Mouse (Mus musculus): ENCODE data around the gene Capn5.
"Not testable (repeated sequence)": the region's sequence is repeated elsewhere in the genome, so short reads cannot be mapped to it uniquely, and the experiment has no call there.

The Capn5 gene

DNA sequence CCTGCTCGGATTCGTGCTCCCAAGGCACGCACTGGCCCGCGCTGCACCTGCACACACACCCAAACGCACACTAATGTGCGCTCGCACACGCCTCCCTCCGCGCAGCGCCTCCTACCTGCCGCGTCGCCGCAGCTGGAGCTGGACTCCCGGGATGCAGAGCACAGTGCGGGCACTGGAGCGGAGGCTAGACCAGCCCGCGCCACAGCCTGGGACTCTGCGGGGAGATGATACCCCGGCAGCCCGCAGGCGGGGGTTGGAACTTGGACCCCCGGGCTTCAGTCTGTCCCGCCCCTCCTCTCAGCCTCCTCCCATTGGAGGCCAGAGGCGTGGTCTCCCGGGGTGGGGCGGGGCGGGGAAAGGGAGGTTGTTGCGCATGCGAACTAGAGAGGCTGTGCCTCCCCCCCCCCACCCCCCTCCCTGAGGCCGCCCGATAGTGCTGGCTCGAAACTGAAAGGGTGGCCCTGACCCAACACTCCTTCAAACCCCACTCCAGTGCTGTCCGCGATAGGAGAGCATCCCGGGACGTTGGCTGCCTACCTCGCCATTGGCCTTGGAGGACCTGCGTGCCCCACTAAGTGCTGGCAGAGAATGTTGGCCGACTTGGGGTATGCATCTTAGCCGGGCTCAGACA lies at the start of gene Capn5:
Gene Capn5, minus strand, starts transcription at position 346 of the 631 bp plus-strand sequence.
- ChIA-PET POLR2A (interaction anchor here (0.7 to 4.6 kb wide), 10 partner anchors 10 to 1356 kb away, joined by 3 to 25 read pairs (median 8); partner anchors contain the start of gene Tsku (in 1 of the 4)), CTCF (interaction anchor here (0.6 to 2.0 kb wide), 13 partner anchors 11 to 323 kb away, joined by 3 to 11 read pairs (median 4); no protein-coding TSS in a partner anchor)

DNA sequence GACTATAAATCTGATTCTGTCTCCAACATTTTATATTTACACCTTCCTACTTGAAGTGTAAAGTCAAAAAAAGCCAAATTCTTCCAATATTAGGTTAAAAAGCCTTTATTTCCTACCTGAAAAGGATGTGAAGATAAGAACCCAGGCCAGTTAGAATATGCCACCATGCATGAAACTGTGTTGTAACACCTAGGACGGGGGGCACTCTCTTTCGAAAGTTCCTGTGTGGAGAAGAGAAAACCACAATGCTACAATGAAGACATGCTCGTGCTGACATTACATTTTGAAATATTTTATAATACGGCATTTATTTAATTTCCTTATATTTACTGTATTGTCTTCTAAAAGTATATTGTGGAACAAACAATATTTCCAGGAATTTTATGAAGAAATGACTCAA lies 45.7 kb upstream of the Capn5 start:
- CTCF ChIA-PET, result no interaction called here
- POLR2A ChIA-PET, result no interaction called here

DNA sequence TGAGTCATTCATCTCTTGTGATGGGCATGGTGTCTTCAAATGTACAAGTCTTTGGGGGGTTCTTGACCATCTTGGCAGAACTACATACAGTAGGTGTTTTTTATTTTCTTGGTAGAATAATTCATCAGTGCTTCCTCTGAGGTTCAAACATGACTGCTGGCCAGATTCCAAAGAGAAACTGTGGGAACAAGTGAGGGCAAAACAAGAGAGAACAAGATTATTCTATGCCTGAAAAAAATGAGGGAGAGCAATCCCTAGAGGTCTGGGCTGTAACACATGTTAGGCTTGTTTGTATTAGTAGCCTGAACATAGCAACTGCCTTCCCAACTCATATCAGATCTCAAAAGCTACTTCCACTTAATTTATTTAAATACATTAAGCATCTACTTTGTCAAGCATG lies 38.6 kb upstream of the Capn5 start:
- ChIA-PET CTCF (no interaction called here), POLR2A (no interaction called here)

DNA sequence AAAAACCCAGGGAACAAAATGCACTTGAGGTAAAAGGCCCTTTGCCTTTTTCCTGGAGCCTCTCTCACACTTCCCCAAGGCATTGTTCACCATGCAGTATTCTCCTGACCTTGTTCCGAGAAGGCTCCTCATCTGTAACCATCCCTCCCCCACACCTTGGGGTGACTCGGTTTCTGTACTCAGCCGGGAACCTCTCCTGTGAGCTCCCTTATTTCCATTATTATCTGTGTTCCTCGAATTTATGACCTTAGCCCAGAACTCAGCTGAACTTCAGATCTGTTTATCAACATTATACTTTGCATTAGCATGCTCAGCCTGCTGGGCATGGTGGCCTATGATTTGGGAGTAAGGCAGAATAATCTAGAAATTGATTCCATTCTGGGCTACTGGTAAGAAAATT lies 24.9 kb upstream of the Capn5 start:
- POLR2A ChIA-PET, result no interaction called here
- CTCF ChIA-PET, result no interaction called here

DNA sequence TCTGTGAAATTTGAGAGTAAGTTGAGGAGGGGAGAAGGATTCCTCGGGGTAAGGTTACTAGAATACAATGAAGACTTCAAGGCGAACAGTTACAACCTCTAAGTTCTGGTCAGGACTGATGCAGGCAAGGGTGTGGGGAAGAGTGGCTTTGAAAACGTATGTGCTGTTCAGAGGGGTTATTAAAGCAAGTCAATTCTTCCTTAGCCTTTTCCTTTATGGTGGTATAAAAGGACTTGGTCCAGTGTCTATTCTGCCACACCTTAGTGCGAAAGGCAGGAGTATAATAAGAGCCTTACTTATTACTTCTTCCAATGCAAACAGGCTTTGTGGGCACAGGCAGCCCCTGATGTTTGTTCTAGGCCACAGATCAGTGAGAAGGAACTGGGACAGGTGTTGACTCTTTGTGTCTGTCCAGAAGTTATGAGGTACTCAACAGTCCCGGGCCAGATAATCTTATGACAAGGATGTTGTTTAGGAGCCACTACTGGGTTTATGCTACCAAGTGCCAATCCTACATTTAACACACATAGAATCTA lies 23.5 kb upstream of the Capn5 start:
- ChIA-PET POLR2A (no interaction called here), CTCF (interaction anchor here in 1 of 4 experiments (0.6 kb wide), 1 partner anchor 1028 kb away, joined by 3 read pairs; no protein-coding TSS in a partner anchor)

DNA sequence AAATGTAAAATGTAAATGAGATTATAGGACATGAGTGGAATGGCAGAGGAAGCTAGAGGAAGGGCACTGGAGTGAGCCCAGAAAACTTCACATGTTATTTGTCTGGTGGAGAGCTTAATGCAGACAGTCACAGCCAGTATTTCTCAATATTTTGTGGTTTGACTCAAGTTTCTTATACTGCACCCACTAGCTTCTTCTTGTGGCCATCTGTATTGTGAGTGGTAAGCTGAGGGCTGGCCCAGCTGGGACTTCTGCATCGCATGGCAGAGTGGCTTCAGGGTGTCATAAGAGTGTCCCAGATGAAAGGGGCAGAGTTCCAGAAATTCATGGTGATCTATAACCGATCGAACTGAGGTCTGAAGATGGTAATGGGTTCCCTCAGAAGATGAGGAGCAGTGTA lies 22.3 kb upstream of the Capn5 start:
- POLR2A ChIA-PET, result interaction anchor here in 1 of 4 experiments (0.6 to 1.2 kb wide), 3 partner anchors 12 to 161 kb away, joined by 3 read pairs; no protein-coding TSS in a partner anchor
- CTCF ChIA-PET, result interaction anchor here in 2 of 4 experiments (0.5 to 0.7 kb wide), 2 partner anchors 75 to 142 kb away, joined by 3 to 5 read pairs; no protein-coding TSS in a partner anchor

DNA sequence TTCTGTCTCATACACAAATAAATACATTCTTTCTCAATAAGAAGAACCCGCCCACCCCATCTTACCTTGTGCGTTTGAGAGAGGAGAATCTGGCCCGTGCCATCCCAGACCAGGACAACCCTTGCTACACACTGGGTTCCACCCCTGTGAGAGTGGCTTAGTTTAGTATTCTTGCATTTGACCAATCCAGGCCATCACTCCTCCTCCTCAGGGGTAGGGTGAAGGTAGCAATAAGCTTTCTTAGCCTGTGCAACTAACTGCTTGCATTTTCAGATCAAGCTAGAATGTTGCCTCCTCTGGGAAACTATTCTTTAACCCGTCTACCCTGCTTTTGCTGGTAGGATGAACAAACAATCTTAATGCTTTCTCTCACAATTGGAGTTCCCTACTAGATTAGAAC lies 21.3 kb upstream of the Capn5 start, which contains the start of gene B3gnt6:
Gene B3gnt6, minus strand, starts transcription at position 101 of the 400 bp plus-strand sequence.
- POLR2A ChIA-PET, result interaction anchor here in 1 of 4 experiments (1.2 kb wide), 1 partner anchor 13 kb away, joined by 3 read pairs; no protein-coding TSS in a partner anchor
- CTCF ChIA-PET, result interaction anchor here in 1 of 4 experiments (0.6 kb wide), 1 partner anchor 22 kb away, joined by 5 read pairs; no protein-coding TSS in a partner anchor

DNA sequence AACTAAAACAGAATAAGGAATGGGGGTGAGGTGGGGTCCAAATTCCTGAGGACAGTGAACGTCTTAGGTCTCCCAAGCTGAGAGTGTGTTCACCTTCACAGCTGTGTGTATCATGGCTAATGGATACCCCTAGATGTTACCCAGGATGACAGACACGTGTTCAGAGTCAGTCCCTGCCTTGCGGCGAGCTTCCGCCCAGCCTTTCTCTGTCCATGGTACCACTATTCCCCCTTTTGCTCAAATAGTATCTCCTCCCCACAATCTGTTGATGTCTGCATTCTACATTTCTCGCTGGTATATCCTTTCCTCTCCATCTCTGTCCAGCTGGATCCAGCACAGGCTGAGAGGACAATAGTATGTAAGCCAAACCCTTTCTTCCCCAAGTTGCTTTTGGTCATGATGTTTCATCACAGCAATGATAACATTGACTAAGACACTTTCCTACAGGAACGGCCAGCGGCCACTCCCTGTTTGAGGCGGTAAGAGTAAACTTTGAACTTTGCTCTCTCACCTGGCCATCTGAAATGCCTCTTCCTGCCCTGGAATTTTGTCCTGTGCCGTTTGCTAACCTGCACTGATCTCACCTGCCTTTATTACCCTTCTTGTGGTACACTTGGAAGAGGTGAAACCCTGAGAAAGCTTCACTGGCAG lies 17.2 kb upstream of the Capn5 start:
- CTCF ChIA-PET, result interaction anchor here in 3 of 4 experiments (0.6 to 1.5 kb wide), 6 partner anchors 18 to 153 kb away, joined by 3 to 6 read pairs (median 4); no protein-coding TSS in a partner anchor
- POLR2A ChIA-PET, result interaction anchor here in 2 of 4 experiments (1.6 to 2.3 kb wide), 2 partner anchors 31 to 114 kb away, joined by 3 to 5 read pairs; no protein-coding TSS in a partner anchor

DNA sequence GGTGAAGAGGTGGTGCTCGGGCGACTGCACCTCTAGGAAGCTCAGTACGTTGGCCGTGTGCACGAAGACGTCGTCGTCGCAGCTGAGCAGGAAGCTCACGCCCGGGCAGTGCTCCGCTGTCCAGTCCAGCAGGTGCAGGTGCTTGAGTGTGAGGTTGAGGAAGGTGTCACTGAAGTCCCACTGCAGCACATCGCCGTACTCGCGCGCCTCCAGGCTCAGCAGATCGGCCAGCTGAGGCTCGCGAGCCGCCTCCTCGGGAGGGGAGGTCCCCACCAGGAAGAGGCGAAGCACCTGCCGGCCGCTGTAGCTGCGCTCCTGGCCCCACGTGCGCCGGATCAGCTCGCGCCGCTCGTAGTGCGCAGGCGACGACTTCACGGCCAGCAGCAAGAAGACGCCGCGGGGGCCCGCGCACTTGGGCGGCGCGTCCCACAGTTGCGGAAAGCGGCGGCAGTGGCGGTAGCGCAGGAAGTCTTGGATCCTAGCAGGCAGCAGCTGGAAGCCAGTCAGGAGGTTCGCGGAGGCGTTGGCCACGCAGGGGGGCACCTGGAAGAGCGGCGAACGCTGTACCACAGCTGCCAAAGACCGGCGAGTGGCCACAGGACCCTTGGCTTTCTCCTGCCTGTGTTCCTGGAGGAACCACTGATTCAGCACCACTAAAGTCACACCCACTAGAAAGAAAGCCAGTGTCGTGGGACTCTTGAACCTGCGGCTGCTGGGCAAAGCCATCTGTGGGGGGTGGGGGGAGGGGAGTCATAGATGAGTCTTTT lies 16.1 kb upstream of the Capn5 start:
- POLR2A ChIA-PET, result interaction anchor here in 2 of 4 experiments (0.7 to 2.3 kb wide), 9 partner anchors 13 to 167 kb away, joined by 3 to 11 read pairs (median 4); partner anchors contain the start of gene Tsku (in 1 of the 2)
- CTCF ChIA-PET, result interaction anchor here (0.6 to 2.4 kb wide), 13 partner anchors 17 to 359 kb away, joined by 3 to 23 read pairs (median 5); no protein-coding TSS in a partner anchor

DNA sequence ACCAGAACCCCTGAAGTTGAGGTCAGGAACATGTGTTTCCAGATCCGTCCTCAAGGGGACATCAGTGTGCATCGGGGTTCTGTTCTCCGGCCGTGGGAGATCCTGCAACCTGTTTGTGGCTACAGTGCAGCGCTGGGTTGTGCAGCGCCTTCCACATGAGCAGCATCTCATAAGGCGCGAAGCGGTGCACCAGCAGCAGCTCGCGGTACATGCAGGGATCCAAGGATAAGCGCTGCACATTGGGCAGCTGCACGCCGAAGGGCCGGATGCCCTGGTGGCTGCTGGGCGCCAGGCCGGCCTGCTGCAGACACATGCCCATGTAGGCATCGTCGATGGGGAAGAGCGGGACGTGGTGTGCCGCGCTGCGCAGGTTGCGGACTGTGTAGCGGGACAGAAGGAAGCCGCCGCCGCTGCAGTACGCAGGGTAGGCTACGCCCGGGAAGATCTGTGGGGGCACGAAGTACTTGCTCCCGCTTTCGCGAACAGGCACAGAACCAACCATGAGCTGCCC lies 15.5 kb upstream of the Capn5 start:
- ChIA-PET CTCF (interaction anchor here (0.6 to 2.4 kb wide), 16 partner anchors 17 to 359 kb away, joined by 3 to 23 read pairs (median 4); no protein-coding TSS in a partner anchor), POLR2A (interaction anchor here in 2 of 4 experiments (0.7 to 2.1 kb wide), 8 partner anchors 12 to 168 kb away, joined by 3 to 11 read pairs (median 4); partner anchors contain the start of gene Tsku (in 1 of the 2))

DNA sequence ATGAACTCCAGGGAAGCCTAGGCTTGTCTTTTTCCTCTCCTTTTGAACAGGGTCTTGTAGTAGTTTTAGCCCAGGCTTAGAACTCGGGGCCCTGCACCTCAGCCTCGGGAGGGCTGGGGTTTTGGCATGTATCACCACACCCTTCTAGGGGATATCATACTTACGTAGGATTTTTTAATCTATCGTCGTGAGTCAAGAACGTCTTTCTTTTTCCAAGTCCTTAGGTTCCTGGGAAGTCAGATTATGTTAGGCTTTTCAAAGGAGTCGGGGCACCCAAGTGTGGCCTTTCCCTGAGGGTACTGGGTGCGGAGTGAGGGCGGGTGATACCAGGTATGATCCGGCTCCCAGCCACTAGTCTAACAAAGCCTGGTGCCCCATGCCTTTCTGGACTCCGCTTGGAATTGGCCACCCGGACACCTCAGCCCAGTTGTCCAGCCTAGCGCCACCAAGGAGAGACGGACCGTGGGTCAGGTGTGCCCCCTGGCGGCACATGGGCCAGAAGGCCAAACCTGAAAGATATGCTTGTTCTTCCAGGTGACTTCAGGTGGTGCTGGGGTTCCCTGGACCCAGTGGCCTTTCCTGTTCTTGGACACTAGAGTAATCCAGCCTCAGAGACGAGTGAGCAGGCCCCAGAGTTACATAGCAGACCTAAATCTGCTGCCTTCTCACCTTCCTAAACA lies 13.6 kb upstream of the Capn5 start:
- ChIA-PET CTCF (interaction anchor here in 3 of 4 experiments (0.6 to 3.2 kb wide), 15 partner anchors 13 to 454 kb away, joined by 3 to 46 read pairs (median 4); partner anchors contain the start of genes Aqp11 (in 1 of the 3) and Capn5 (in 1 of the 3)), POLR2A (interaction anchor here (0.6 to 3.6 kb wide), 7 partner anchors 13 to 206 kb away, joined by 3 to 25 read pairs (median 5); partner anchors contain the start of gene Capn5 (in 1 of the 4))

DNA sequence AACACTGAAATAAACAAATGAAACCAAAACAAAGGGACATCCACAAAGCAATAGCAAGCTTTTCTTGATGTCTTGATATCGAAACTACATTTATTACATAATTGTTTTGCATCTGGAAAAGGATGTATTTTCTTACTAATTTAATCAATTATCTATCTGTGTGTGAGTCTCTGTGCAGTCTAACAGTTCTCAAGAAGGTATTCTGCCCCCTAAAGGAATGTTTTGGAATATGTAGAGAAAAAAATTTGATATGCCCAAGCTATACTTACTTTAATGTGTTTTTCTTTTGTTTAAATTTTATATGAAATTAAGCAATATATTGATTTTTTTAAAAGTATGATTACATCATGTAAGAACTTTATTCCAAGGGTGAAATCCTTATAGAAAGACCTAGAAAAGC lies 12.5 kb upstream of the Capn5 start:
- ChIA-PET CTCF (interaction anchor here in 3 of 4 experiments (0.6 to 3.2 kb wide), 23 partner anchors 11 to 453 kb away, joined by 3 to 46 read pairs (median 4); partner anchors contain the start of genes Aqp11 (in 1 of the 3) and Capn5 (in 1 of the 3)), POLR2A (interaction anchor here in 2 of 4 experiments (0.6 to 5.5 kb wide), 10 partner anchors 12 to 61 kb away, joined by 3 to 25 read pairs (median 6); partner anchors contain the start of gene Capn5 (in 2 of the 2))

DNA sequence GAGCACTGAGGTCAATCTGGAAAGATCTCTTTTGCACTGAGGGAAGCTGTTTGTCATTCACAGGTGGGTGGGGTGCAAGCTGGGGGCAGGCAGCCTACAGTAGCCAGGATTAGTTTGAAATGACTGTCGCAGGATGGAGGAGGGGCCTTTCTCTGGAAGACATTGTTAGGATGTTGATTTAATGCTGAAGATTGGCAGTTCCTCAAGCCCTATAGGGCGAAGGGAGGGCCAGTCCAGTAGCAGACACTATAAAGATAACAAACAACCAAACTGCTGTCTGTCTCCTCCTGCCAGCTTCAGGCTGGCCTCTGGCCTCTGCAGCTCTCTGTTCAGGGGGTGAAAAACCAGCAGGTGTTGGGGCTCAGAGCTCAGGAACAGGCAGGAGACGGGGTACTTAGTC lies 11.7 kb upstream of the Capn5 start:
- ChIA-PET POLR2A (interaction anchor here in 3 of 4 experiments (0.6 to 5.5 kb wide), 18 partner anchors 11 to 442 kb away, joined by 3 to 25 read pairs (median 5); partner anchors contain the start of gene Capn5 (in 2 of the 3)), CTCF (interaction anchor here (0.5 to 3.2 kb wide), 16 partner anchors 12 to 1417 kb away, joined by 3 to 46 read pairs (median 6); partner anchors contain the start of gene Capn5 (in 1 of the 4))

DNA sequence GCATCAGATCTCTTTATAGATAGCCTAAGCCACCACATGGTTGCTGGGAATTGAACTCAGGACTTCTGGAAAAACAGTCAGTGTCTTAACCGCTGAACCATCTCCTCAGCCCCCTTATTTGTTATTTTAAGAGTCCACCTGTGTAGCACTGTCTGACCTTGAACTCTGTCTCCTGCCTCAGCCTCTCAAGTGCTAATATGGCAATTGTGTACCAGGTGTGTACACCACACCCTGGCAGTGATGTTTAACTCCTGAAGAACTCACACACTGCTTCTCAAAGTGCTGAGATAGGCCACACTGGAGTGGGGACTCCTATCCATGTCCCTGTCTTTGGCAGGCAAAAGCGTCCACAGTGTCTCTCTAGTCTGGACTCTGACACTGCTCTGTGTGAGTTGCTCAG lies 10.6 kb upstream of the Capn5 start:
- CTCF ChIA-PET, result interaction anchor here in 2 of 4 experiments (0.6 to 3.2 kb wide), 6 partner anchors 31 to 224 kb away, joined by 3 to 46 read pairs (median 8); no protein-coding TSS in a partner anchor
- POLR2A ChIA-PET, result interaction anchor here in 3 of 4 experiments (0.7 to 5.5 kb wide), 9 partner anchors 9 to 431 kb away, joined by 3 to 25 read pairs (median 6); partner anchors contain the start of gene Capn5 (in 2 of the 3)

DNA sequence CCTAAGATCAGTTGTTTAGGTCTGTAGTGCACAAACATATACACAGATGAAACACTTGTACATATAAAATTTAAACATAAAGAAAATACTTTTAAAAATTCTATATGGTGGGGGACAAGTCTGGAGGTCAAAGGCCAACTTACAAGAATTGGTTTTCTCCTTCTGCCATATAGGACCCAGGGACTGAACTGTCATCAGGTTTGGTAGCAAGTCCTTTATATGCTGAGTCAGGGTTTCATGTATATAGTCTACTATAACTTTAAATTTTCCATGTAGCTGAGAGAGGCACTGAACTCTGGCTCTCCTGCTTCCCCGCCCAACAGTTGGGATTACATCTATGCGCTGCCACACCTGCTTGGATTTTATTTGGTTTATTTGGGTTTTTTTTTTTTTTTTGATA lies 10.2 kb upstream of the Capn5 start:
- ChIA-PET CTCF (interaction anchor here in 2 of 4 experiments (0.6 to 3.1 kb wide), 4 partner anchors 35 to 224 kb away, joined by 3 to 10 read pairs (median 5); no protein-coding TSS in a partner anchor), POLR2A (interaction anchor here in 3 of 4 experiments (0.7 to 5.5 kb wide), 6 partner anchors 9 to 430 kb away, joined by 3 to 25 read pairs (median 5); partner anchors contain the start of gene Capn5 (in 1 of the 3))

DNA sequence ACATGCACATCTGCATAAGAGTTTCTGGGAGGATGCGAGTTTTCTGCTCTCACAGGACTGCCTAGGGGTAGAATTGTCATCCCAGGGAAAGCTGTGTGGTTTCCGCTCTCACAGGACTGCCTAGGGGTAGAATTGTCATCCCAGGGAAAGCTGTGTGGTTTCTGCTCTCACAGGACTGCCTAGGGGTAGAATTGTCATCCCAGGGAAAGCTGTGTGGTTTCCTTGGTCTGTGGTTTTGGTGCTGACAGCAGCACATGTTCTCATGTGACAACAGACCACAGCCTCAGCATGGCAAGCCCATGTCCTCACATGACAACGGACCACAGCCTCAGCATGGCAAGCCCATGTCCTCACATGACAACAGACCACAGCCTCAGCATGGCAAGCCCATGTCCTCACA lies 9.3 kb upstream of the Capn5 start:
- CTCF ChIA-PET, result not testable (repeated sequence)
- POLR2A ChIA-PET, result interaction anchor here in 2 of 4 experiments (1.1 to 5.5 kb wide), 2 partner anchors 10 to 30 kb away, joined by 4 to 21 read pairs; partner anchors contain the start of gene Capn5 (in 1 of the 2)

Measured in embryonic stem cell, embryonic (primary cell).